Mouse (Mus musculus): ENCODE measurements around the gene Ptger3. TPM values are rescaled to one million over a fixed set of nuclear protein-coding genes. Genes with fewer than 3 reads are reported as not detected.

Ptger3 gene
- polyA plus RNA-seq, 1 experiment: not detected

GRCm38 (mm10) chr3:157533964-157534785, 32.5 kb upstream of the Ptger3 start, which contains the start of gene Zranb2:
Gene Zranb2, plus strand, starts transcription at chr3:157534160.
- TF ChIP-seq TCF3 (IDR thresholded peaks at IDR 0.05; ENCODE audit: insufficient read length, low read depth) (no peak), POLR2AphosphoS2 (IDR thresholded peaks at IDR 0.05; ENCODE audit: insufficient read length, low read depth) (peak; percentile 84), MYOD1 (IDR thresholded peaks at IDR 0.05; ENCODE audit: control insufficient read depth in 1 of 3, insufficient read length in 2 of 3, low read depth in 2 of 3) (peak in 1 of 3 experiments; percentile 41), POLR2A (IDR thresholded peaks at IDR 0.05; ENCODE audit: insufficient read length, low read depth) (peak; percentile 87), E2F4 (IDR thresholded peaks at IDR 0.05; ENCODE audit: insufficient read depth) (peak; percentile 14), SRF (IDR thresholded peaks at IDR 0.05; ENCODE audit: control insufficient read depth, insufficient read length, low read depth) (peak; percentile 55), TCF12 (IDR thresholded peaks at IDR 0.05; ENCODE audit: insufficient read depth, poor library complexity, severe bottlenecking) (no peak), USF1 (IDR thresholded peaks at IDR 0.05; ENCODE audit: low read depth) (peak; percentile 47), MYOG (IDR thresholded peaks at IDR 0.05; ENCODE audit: control insufficient read depth in 1 of 3, insufficient read depth in 1 of 3, insufficient read length in 2 of 3, low read depth in 2 of 3) (no peak), REST (IDR thresholded peaks at IDR 0.05; ENCODE audit: insufficient read depth, insufficient read length) (no peak), MAX (IDR thresholded peaks at IDR 0.05; ENCODE audit: low read depth) (peak; percentile 96), CEBPB (IDR thresholded peaks at IDR 0.05; ENCODE audit: insufficient read depth, poor library complexity, severe bottlenecking) (no peak)
- Histone ChIP-seq H3K36me3 (ENCODE audit: control insufficient read depth, insufficient read depth) (peaks cover 11% of the 10 kb centered on the region), H3ac (ENCODE audit: control insufficient read depth, insufficient read length) (peak within 1 kb of the TSS; percentile 67)

GRCm38 (mm10) chr3:157534786-157535415, 31.8 kb upstream of the Ptger3 start:
- H3K27me3 ChIP-seq (ENCODE audit: control insufficient read depth, insufficient read depth, insufficient read length): no peaks in the 10 kb centered on the region
- H3ac ChIP-seq (ENCODE audit: control insufficient read depth, insufficient read length): peak overlapping the region; percentile 67
- H3K4me2 ChIP-seq (ENCODE audit: low read depth): peak overlapping the region; percentile 81
- H3K4me3 ChIP-seq: peak overlapping the region; percentile 86
- peaks cover 51% of the 10 kb centered on the region for H3K79me2 ChIP-seq (ENCODE audit: control insufficient read depth, insufficient read depth)
- peaks cover 17% of the 10 kb centered on the region for H3K36me3 ChIP-seq (ENCODE audit: control insufficient read depth, insufficient read depth)
- TF ChIP-seq USF1 (IDR thresholded peaks at IDR 0.05; ENCODE audit: low read depth) (no peak), MYOG (IDR thresholded peaks at IDR 0.05; ENCODE audit: control insufficient read depth in 1 of 3, insufficient read depth in 1 of 3, insufficient read length in 2 of 3, low read depth in 2 of 3) (no peak), POLR2AphosphoS2 (IDR thresholded peaks at IDR 0.05; ENCODE audit: insufficient read length, low read depth) (no peak), POLR2A (IDR thresholded peaks at IDR 0.05; ENCODE audit: insufficient read length, low read depth) (no peak), SRF (IDR thresholded peaks at IDR 0.05; ENCODE audit: control insufficient read depth, insufficient read length, low read depth) (no peak)

More at GRCm38 (mm10) chr3:157533964-157534785, 32.5 kb upstream of the Ptger3 start, which contains the start of gene Zranb2:
- peaks cover 47% of the 10 kb centered on the region for H3K79me2 ChIP-seq (ENCODE audit: control insufficient read depth, insufficient read depth)
- H3K27me3 ChIP-seq (ENCODE audit: control insufficient read depth, insufficient read depth, insufficient read length): peaks cover under 1% of the 10 kb centered on the region
- H3K4me2 ChIP-seq (ENCODE audit: low read depth): peak within 1 kb of the TSS; percentile 83
- H3K4me3 ChIP-seq: peak within 1 kb of the TSS; percentile 86

DNA sequence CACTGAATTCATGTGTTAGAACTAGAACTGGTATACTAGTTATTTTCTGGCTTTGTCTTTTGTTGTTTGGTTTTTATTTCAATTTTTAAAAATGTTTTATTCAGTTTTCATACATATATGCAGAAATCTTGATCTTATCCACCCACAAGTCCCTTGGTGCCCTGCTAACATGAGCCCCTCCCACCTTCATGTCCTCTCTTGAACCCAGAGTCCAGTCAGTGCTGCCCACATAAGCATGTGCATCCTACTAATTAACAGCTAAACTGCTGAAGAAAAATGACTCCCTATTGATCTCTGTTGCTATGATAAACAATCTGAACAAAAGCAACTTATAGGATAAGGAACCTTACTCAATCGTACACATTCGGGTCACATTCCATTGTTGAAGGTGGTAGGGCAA, 17.4 kb upstream of the Ptger3 start:
- Histone ChIP-seq H3ac (ENCODE audit: control insufficient read depth, insufficient read length) (no peak overlapping the region), H3K79me2 (ENCODE audit: control insufficient read depth, insufficient read depth) (no peaks in the 10 kb centered on the region), H3K4me2 (ENCODE audit: low read depth) (no peak overlapping the region), H3K4me3 (no peak overlapping the region), H3K36me3 (ENCODE audit: control insufficient read depth, insufficient read depth) (peaks cover 52% of the 10 kb centered on the region), H3K27me3 (ENCODE audit: control insufficient read depth, insufficient read depth, insufficient read length) (no peaks in the 10 kb centered on the region)
- TF ChIP-seq SRF (IDR thresholded peaks at IDR 0.05; ENCODE audit: control insufficient read depth, insufficient read length, low read depth) (no peak), MYOD1 (IDR thresholded peaks at IDR 0.05; ENCODE audit: control insufficient read depth in 1 of 3, insufficient read length in 2 of 3, low read depth in 2 of 3) (no peak), REST (IDR thresholded peaks at IDR 0.05; ENCODE audit: insufficient read depth, insufficient read length) (no peak), USF1 (IDR thresholded peaks at IDR 0.05; ENCODE audit: low read depth) (no peak), TCF12 (IDR thresholded peaks at IDR 0.05; ENCODE audit: insufficient read depth, poor library complexity, severe bottlenecking) (no peak), TCF3 (IDR thresholded peaks at IDR 0.05; ENCODE audit: insufficient read length, low read depth) (no peak), MAX (IDR thresholded peaks at IDR 0.05; ENCODE audit: low read depth) (no peak), POLR2A (IDR thresholded peaks at IDR 0.05; ENCODE audit: insufficient read length, low read depth) (no peak), E2F4 (IDR thresholded peaks at IDR 0.05; ENCODE audit: insufficient read depth) (no peak), CEBPB (IDR thresholded peaks at IDR 0.05; ENCODE audit: insufficient read depth, poor library complexity, severe bottlenecking) (no peak), MYOG (IDR thresholded peaks at IDR 0.05; ENCODE audit: control insufficient read depth in 1 of 3, insufficient read depth in 1 of 3, insufficient read length in 2 of 3, low read depth in 2 of 3) (no peak)

GRCm38 (mm10) chr3:157549758-157550600, 16.7 kb upstream of the Ptger3 start:
- peaks cover 48% of the 10 kb centered on the region for H3K36me3 ChIP-seq (ENCODE audit: control insufficient read depth, insufficient read depth)
- TF ChIP-seq CEBPB (IDR thresholded peaks at IDR 0.05; ENCODE audit: insufficient read depth, poor library complexity, severe bottlenecking) (no peak), MAX (IDR thresholded peaks at IDR 0.05; ENCODE audit: low read depth) (no peak), POLR2AphosphoS2 (IDR thresholded peaks at IDR 0.05; ENCODE audit: insufficient read length, low read depth) (no peak), E2F4 (IDR thresholded peaks at IDR 0.05; ENCODE audit: insufficient read depth) (no peak), USF1 (IDR thresholded peaks at IDR 0.05; ENCODE audit: low read depth) (no peak), SRF (IDR thresholded peaks at IDR 0.05; ENCODE audit: control insufficient read depth, insufficient read length, low read depth) (no peak), MYOG (IDR thresholded peaks at IDR 0.05; ENCODE audit: control insufficient read depth in 1 of 3, insufficient read depth in 1 of 3, insufficient read length in 2 of 3, low read depth in 2 of 3) (no peak), POLR2A (IDR thresholded peaks at IDR 0.05; ENCODE audit: insufficient read length, low read depth) (no peak), TCF12 (IDR thresholded peaks at IDR 0.05; ENCODE audit: insufficient read depth, poor library complexity, severe bottlenecking) (no peak), MYOD1 (IDR thresholded peaks at IDR 0.05; ENCODE audit: control insufficient read depth in 1 of 3, insufficient read length in 2 of 3, low read depth in 2 of 3) (no peak), REST (IDR thresholded peaks at IDR 0.05; ENCODE audit: insufficient read depth, insufficient read length) (no peak), TCF3 (IDR thresholded peaks at IDR 0.05; ENCODE audit: insufficient read length, low read depth) (no peak)
- no peak overlapping the region for H3K4me2 ChIP-seq (ENCODE audit: low read depth)
- H3ac ChIP-seq (ENCODE audit: control insufficient read depth, insufficient read length): no peak overlapping the region
- no peaks in the 10 kb centered on the region for H3K27me3 ChIP-seq (ENCODE audit: control insufficient read depth, insufficient read depth, insufficient read length)
- no peaks in the 10 kb centered on the region for H3K79me2 ChIP-seq (ENCODE audit: control insufficient read depth, insufficient read depth)
- no peak overlapping the region for H3K4me3 ChIP-seq
